ENCODE assay signal across 8 mouse cellular contexts in genomic region chr4:128948137-128948674, GRCm38 (mm10). TPM values are rescaled to one million over a fixed set of nuclear protein-coding genes. Genes with fewer than 3 reads are reported as not detected.
DNase-seq lines count a peak whose midpoint lies in the region.

No protein-coding gene starts in this region.

- intact Hi-C loops in heart, postnatal 10 days (cut with DNase I) = no loop called here

- DNase-seq in heart, postnatal 10 days = peak; percentile 31 to 60
- no peak for DNase-seq in heart, adult 11 months
- DNase-seq in spleen, adult 12 weeks (ENCODE audit: low spot score) = peak; percentile 23
- DNase-seq in spleen, postnatal 36 days (ENCODE audit: low spot score in 2 of 2) = no peak
- DNase-seq in c-Kit-negative CD71-positive TER-119-positive erythroid progenitor cells, embryonic 14.5 days (ENCODE audit: low read depth, low spot score) = peak; percentile 27
- peak; percentile 74 for DNase-seq in induced T-regulatory cell, adult 2 months (ENCODE audit: low read depth)
- peak; percentile 80 for DNase-seq in retina, embryonic 14.5 days (ENCODE audit: low spot score)
- no peak for DNase-seq in ovary, postnatal 10 days (ENCODE audit: low spot score)

RNA-seq across cellular contexts. Expression of gene Azin2, which starts 14.0 kb away (rescaled TPM):
- total RNA-seq in heart, postnatal 10 days (2021) = 1 to 10 TPM; 5.8 to 6.0 TPM

RNA-seq across cellular contexts. Expression of gene Ak2, which starts 43.6 kb away (rescaled TPM):
- 10 to 100 TPM; 91.3 to 93.4 TPM for total RNA-seq in heart, postnatal 10 days (2021)

Comparison
In these comparisons a context has a peak if more than half of its experiments do, and no peak if none do; other contexts are left out.
1. DNase-seq: peak in heart, postnatal 10 days (2 of 2), spleen, adult 12 weeks (single experiment), c-Kit-negative CD71-positive TER-119-positive erythroid progenitor cells, embryonic 14.5 days (single experiment), induced T-regulatory cell, adult 2 months (single experiment) and retina, embryonic 14.5 days (single experiment); none in heart, adult 11 months (single experiment), spleen, postnatal 36 days (0 of 2) and ovary, postnatal 10 days (single experiment).